Mouse (Mus musculus) bone marrow macrophage, adult 2 months (primary cell): Measurements from ENCODE around the gene Slc29a3.

Experiments used
- CTCF ChIP-seq: IDR thresholded peaks from 2 replicates; pipeline ENCODE4 v1.5.1; 2012; ENCODE audit warnings: low read depth, mild to moderate bottlenecking, low read length, moderate library complexity
- POLR2A ChIP-seq: IDR thresholded peaks from 2 replicates; pipeline ENCODE4 v1.6.1; 2012; ENCODE audit warnings: mild to moderate bottlenecking, low read depth, low read length, borderline replicate concordance

GRCm38 (mm10) chr10:60685764-60686640 is 66.6 kb downstream of the Slc29a3 start:
- TF ChIP-seq POLR2A (no peak), CTCF (no peak)
